ENCODE assay signal across 8 mouse cellular contexts in the genomic region with DNA sequence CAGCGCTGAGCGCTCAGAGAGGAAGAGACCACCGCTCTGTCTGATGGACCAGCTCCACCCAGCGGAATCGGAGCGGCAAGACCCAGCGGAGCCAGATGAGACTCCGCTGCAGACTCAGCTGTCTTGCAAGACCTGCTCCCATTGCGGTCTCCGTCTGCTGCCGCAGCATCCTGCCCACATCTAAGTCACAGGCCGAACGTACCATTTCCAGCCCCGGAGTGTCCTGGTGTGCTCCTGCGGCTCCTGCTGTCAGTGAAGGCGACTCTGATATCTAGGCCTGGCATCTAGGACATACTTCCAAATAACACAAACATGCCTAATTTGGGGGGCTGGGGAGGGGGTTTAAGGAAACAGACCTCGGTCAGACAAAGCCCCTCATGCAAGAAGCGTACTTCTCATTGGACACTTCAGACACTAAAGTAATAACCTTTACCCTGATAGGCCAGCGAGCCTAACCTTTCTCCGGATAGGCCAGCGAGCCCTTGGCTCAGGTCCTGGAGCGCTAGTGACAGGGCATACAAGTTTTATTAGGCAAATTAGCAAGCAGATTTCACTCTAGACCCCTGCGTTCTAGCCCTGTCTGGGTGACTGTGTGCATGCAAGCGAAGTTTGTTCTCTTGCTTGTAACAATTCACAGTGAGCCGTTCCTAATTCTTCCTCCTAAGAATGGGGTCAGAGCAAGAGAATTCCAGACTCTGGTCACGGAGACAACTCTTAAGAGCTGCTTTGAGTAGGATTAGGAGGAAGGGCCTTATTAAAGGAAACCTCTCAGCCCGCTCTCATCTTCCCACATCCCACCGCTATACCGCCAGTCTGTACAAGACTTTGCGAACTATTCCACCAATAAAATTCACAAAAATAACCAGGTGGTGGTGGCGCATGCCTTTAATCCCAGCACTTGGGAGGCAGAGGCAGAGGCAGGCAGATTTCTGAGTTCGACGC. TPM values are rescaled to one million over a fixed set of nuclear protein-coding genes. Genes with fewer than 3 reads are reported as not detected.
A peak's percentile ranks its signal among the peaks of the same experiment; 100 is the strongest.
DNase-seq lines count a peak whose midpoint lies in the region; ATAC-seq and TF ChIP-seq lines count a peak whose summit lies in the region.

A gene (minus strand): TSS at position 404 of the 942 bp plus-strand sequence.

- DNase-seq in CD8-positive naive resting alpha-beta T cell, adult 2 months (ENCODE audit: low read depth in 2 of 2, low spot score in 2 of 2) = peak; percentile 40 to 53
- peak; percentile 84 for DNase-seq in c-Kit-positive CD71-positive TER-119-positive erythroid progenitor cells, embryonic 14.5 days (ENCODE audit: low spot score)
- peak; percentile 96 for DNase-seq in heart, postnatal 0 days (ENCODE audit: low spot score)
- peak; percentile 83 to 90 for DNase-seq in kidney, postnatal 4 days

- H3K36me3 ChIP-seq in forebrain, embryonic 12.5 days (replicated peaks) = no peaks in the 10 kb centered on the region
- H3K36me3 ChIP-seq in heart, postnatal 0 days (replicated peaks; ENCODE audit: control insufficient read depth, insufficient read depth, low read length) = no peaks in the 10 kb centered on the region
- no peaks in the 10 kb centered on the region for H3K36me3 ChIP-seq in liver, embryonic 16.5 days (ENCODE audit: control insufficient read depth, insufficient read depth)
- peaks cover 4% of the 10 kb centered on the region; the same call in 1 of the 2 replicates for H3K36me3 ChIP-seq in neural tube, embryonic 13.5 days
- H3K36me3 ChIP-seq in testis, adult 2 months (ENCODE audit: control insufficient read depth, insufficient read depth, low read length) = no peaks in the 10 kb centered on the region

- peaks cover 3% of the 10 kb centered on the region; the same call in 1 of the 2 replicates for H3K27me3 ChIP-seq in forebrain, embryonic 12.5 days
- H3K27me3 ChIP-seq in heart, postnatal 0 days (ENCODE audit: control insufficient read depth, insufficient read depth, low read length) = no peaks in the 10 kb centered on the region
- H3K27me3 ChIP-seq in liver, embryonic 16.5 days (ENCODE audit: control insufficient read depth, insufficient read depth, low read depth, low read length) = no peaks in the 10 kb centered on the region
- no peaks in the 10 kb centered on the region for H3K27me3 ChIP-seq in neural tube, embryonic 13.5 days
- no peaks in the 10 kb centered on the region for H3K27me3 ChIP-seq in testis, adult 2 months (ENCODE audit: control insufficient read depth, insufficient read depth, low read length)

- H3K4me2 ChIP-seq in forebrain, embryonic 12.5 days = peak within 1 kb of the TSS; percentile 77
- H3K4me2 ChIP-seq in heart, postnatal 0 days (ENCODE audit: low read depth, low read length) = peak within 1 kb of the TSS; percentile 87
- peak within 1 kb of the TSS; percentile 85 for H3K4me2 ChIP-seq in liver, embryonic 16.5 days (ENCODE audit: low read depth, low read length)
- peak within 1 kb of the TSS; percentile 72 for H3K4me2 ChIP-seq in neural tube, embryonic 13.5 days

- ATAC-seq in forebrain, embryonic 12.5 days (ENCODE audit: low FRiP score) = peak; percentile 99
- peak; percentile 99 for ATAC-seq in heart, postnatal 0 days (ENCODE audit: insufficient read depth, low read depth)
- peak; percentile 97 for ATAC-seq in liver, embryonic 16.5 days (ENCODE audit: low read depth)
- ATAC-seq in neural tube, embryonic 13.5 days (ENCODE audit: low read depth) = peak; percentile 99

- 10% methylated on average over 33 of the region's 33 CpGs for WGBS in forebrain, embryonic 12.5 days
- 11% methylated on average over 33 of the region's 33 CpGs for WGBS in heart, postnatal 0 days
- 13% methylated on average over 33 of the region's 33 CpGs for whole genome bisulfite sequencing in liver, embryonic 16.5 days (ENCODE audit: insufficient replicate concordance)
- whole genome bisulfite sequencing in neural tube, embryonic 13.5 days = 13% methylated on average over 33 of the region's 33 CpGs

- H3K9me3 ChIP-seq in forebrain, embryonic 12.5 days = no peaks in the 10 kb centered on the region
- no peaks in the 10 kb centered on the region for H3K9me3 ChIP-seq in heart, postnatal 0 days (replicated peaks; ENCODE audit: control insufficient read depth, low read length)
- H3K9me3 ChIP-seq in liver, embryonic 16.5 days (replicated peaks; ENCODE audit: control insufficient read depth, low read length) = no peaks in the 10 kb centered on the region
- no peaks in the 10 kb centered on the region for H3K9me3 ChIP-seq in neural tube, embryonic 13.5 days

- peak; percentile 71; the same call in 1 of the 2 replicates for TF ChIP-seq EP300 in heart, postnatal 0 days (IDR thresholded peaks at IDR 0.05; ENCODE audit: low read depth)

- no peak; the same call in none of the 2 replicates for TF ChIP-seq POLR2A in testis, adult 2 months (IDR thresholded peaks at IDR 0.05; ENCODE audit: control insufficient read depth, low read depth, low read length)

- 0 out of 2 replicates have a peak, but pooled peaks have one; percentile 25 for TF ChIP-seq CTCF in heart, postnatal 0 days (IDR thresholded peaks at IDR 0.05; ENCODE audit: low read depth)
- no peak for TF ChIP-seq CTCF in testis, adult 2 months (IDR thresholded peaks at IDR 0.05; ENCODE audit: control insufficient read depth, insufficient read depth, insufficient replicate concordance, low read depth, low read length)

- H3K4me1 ChIP-seq in forebrain, embryonic 12.5 days = peaks cover 15% of the 10 kb centered on the region
- H3K4me1 ChIP-seq in heart, postnatal 0 days (ENCODE audit: control insufficient read depth, insufficient read depth) = peaks cover 6% of the 10 kb centered on the region
- H3K4me1 ChIP-seq in liver, embryonic 16.5 days (ENCODE audit: control insufficient read depth, low read depth, low read length) = peaks cover 10% of the 10 kb centered on the region
- H3K4me1 ChIP-seq in neural tube, embryonic 13.5 days (replicated peaks) = peaks cover 19% of the 10 kb centered on the region
- peaks cover 2% of the 10 kb centered on the region; the same call in 1 of the 2 replicates for H3K4me1 ChIP-seq in testis, adult 2 months (ENCODE audit: control insufficient read depth, insufficient read depth, low read length)

- H3K27ac ChIP-seq in forebrain, embryonic 12.5 days = peak within 1 kb of the TSS; percentile 83
- peak within 1 kb of the TSS; percentile 88 for H3K27ac ChIP-seq in heart, postnatal 0 days (ENCODE audit: low read depth)
- H3K27ac ChIP-seq in liver, embryonic 16.5 days (ENCODE audit: low read length) = peak within 1 kb of the TSS; percentile 48
- H3K27ac ChIP-seq in neural tube, embryonic 13.5 days (replicated peaks) = peak within 1 kb of the TSS; percentile 82
- peak within 1 kb of the TSS; percentile 71 for H3K27ac ChIP-seq in testis, adult 2 months (ENCODE audit: control insufficient read depth, insufficient read depth, low read depth, low read length)

- H3K4me3 ChIP-seq in forebrain, embryonic 12.5 days (replicated peaks) = peak within 1 kb of the TSS; percentile 69
- H3K4me3 ChIP-seq in heart, postnatal 0 days (ENCODE audit: low read depth, low read length) = peak within 1 kb of the TSS; percentile 81
- H3K4me3 ChIP-seq in liver, embryonic 16.5 days (ENCODE audit: low read depth, low read length) = peak within 1 kb of the TSS; percentile 73
- peak within 1 kb of the TSS; percentile 74 for H3K4me3 ChIP-seq in neural tube, embryonic 13.5 days
- H3K4me3 ChIP-seq in testis, adult 2 months (ENCODE audit: control insufficient read depth, low read depth, low read length) = peak within 1 kb of the TSS; percentile 69

- peak within 1 kb of the TSS; percentile 82 for H3K9ac ChIP-seq in forebrain, embryonic 12.5 days
- H3K9ac ChIP-seq in heart, postnatal 0 days (replicated peaks; ENCODE audit: low read depth, low read length) = peak within 1 kb of the TSS; percentile 80
- peak within 1 kb of the TSS; percentile 77 for H3K9ac ChIP-seq in liver, embryonic 16.5 days (ENCODE audit: low read depth, low read length)
- H3K9ac ChIP-seq in neural tube, embryonic 13.5 days = peak within 1 kb of the TSS; percentile 83

RNA-seq across cellular contexts. Expression of the gene that starts here (rescaled TPM):
- 7.7 and 10.3 TPM in 2 replicates for polyA plus RNA-seq in forebrain, embryonic 12.5 days (2016; fragmentation: Nextera tagmentation; extraction: Ambion mirVana)
- 2.4 and 5.0 TPM in 2 replicates for total RNA-seq in heart, postnatal 0 days (2014; rRNA removed; ENCODE audit: low replicate concordance)
- polyA plus RNA-seq in heart, postnatal 0 days (2015; fragmentation: Nextera tagmentation; extraction: Ambion mirVana) = 5.2 and 5.9 TPM in 2 replicates
- 1.3 and 1.4 TPM in 2 replicates for polyA plus RNA-seq in liver, embryonic 16.5 days (2015; fragmentation: Nextera tagmentation; extraction: Ambion mirVana)
- 6.1 and 7.2 TPM in 2 replicates for polyA plus RNA-seq in neural tube, embryonic 13.5 days (2015; fragmentation: Nextera tagmentation; extraction: Ambion mirVana)
- 0.30 TPM in 2 replicates for polyA plus RNA-seq in testis, adult 2 months (2012; rRNA removed)

Comparison
In these comparisons a context has a peak if more than half of its experiments do, and no peak if none do; other contexts are left out.
1. Peak in every context shown above with its lines: DNase-seq, ATAC-seq, H3K4me3 ChIP-seq and H3K27ac ChIP-seq.